Mouse (Mus musculus) stomach, embryonic 15.5 days (tissue): Measurements from ENCODE around the gene Catsperg1. TPM values are rescaled to one million over a fixed set of nuclear protein-coding genes. Genes with fewer than 3 reads are reported as not detected.
"Not testable (repeated sequence)": the region's sequence is repeated elsewhere in the genome, so short reads cannot be mapped to it uniquely, and the experiment has no call there.

Experiments used
- ATAC-seq: fragments of 200-750 bp; cut with Nextera tagmentation; 2 replicates; pipeline ENCODE4 v1.8.0; 2017; ENCODE audit warnings: low read depth, moderate number of reproducible peaks, moderate TSS enrichment; ENCODE audit not compliant: insufficient read depth, low FRiP score
- H3K27ac ChIP-seq: fragments of 300-500 bp; sonication (generic); 2 replicates; pipeline ENCODE4 v1.5.1; 2015; ENCODE audit warnings: mild to moderate bottlenecking, inconsistent platforms
- H3K27me3 ChIP-seq: fragments of 300-500 bp; sonication (generic); replicated peaks from 2 replicates; pipeline ENCODE4 v1.6.1; 2015; ENCODE audit warnings: inconsistent platforms
- H3K36me3 ChIP-seq: fragments of 300-500 bp; sonication (generic); 2 replicates; pipeline ENCODE4 v1.6.1; 2015; ENCODE audit warnings: inconsistent platforms
- H3K4me1 ChIP-seq: fragments of 300-500 bp; sonication (generic); 2 replicates; pipeline ENCODE4 v1.6.1; 2015; ENCODE audit warnings: inconsistent platforms
- H3K4me2 ChIP-seq: fragments of 300-500 bp; sonication (generic); 2 replicates; pipeline ENCODE4 v1.6.1; 2015; ENCODE audit warnings: mild to moderate bottlenecking, inconsistent platforms
- H3K4me3 ChIP-seq: fragments of 300-500 bp; sonication (generic); replicated peaks from 2 replicates; pipeline ENCODE4 v1.5.1; 2015; ENCODE audit warnings: inconsistent platforms
- H3K9ac ChIP-seq: fragments of 300-500 bp; sonication (generic); 2 replicates; pipeline ENCODE4 v1.6.1; 2015; ENCODE audit warnings: inconsistent platforms
- H3K9me3 ChIP-seq: fragments of 300-500 bp; sonication (generic); 2 replicates; pipeline ENCODE4 v1.6.1; 2016; ENCODE audit warnings: inconsistent platforms
- WGBS: fragments of 180-500 bp; shearing (Covaris S2); methylation state at CpG from one replicate; pipeline ENCODE4 v1.1.7; 2015; 5-methylcytosine and 5-hydroxymethylcytosine counted together
- polyA plus RNA-seq: library from polyadenylated mRNA; unstranded; fragments of >200 nt; fragmentation: Nextera tagmentation; extraction: Ambion mirVana; gene quantifications from 2 replicates; pipeline ENCODE4 v1.2.1, GENCODE M21; 2015

Catsperg1 gene
- polyA plus RNA-seq, 1 experiment from 2014 or later = 0.60 TPM

DNA sequence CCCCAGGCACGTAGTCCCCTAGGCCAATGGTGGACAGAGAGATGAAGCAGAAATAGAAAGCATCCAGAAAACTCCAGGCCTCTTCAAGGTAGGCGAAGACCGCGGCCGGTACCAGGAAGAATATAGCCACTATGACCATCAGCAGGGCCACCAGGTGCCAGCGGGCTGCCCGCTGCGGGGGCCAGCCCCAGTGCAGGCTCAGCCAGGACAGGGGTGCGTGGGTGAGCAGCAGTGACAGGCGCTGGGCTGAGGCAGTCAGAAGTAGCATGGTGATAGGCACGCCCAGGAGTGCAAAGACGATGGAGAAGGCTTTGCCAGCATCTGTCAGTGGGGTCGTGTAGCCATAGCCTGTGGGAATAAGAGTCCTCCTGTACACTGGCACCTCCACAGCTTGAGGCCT lies 11.7 kb upstream of the Catsperg1 start:
- no peak for ATAC-seq
- H3K27me3 ChIP-seq = no peaks in the 10 kb centered on the region
- H3K9me3 ChIP-seq = no peaks in the 10 kb centered on the region
- H3K4me3 ChIP-seq = no peak overlapping the region
- no peak overlapping the region for H3K9ac ChIP-seq
- H3K27ac ChIP-seq = no peak overlapping the region
- no peak overlapping the region for H3K4me2 ChIP-seq
- H3K36me3 ChIP-seq = no peaks in the 10 kb centered on the region
- no peaks in the 10 kb centered on the region; the same call in 1 of the 2 replicates for H3K4me1 ChIP-seq
- WGBS = 76% methylated on average over 13 of the region's 13 CpGs

DNA sequence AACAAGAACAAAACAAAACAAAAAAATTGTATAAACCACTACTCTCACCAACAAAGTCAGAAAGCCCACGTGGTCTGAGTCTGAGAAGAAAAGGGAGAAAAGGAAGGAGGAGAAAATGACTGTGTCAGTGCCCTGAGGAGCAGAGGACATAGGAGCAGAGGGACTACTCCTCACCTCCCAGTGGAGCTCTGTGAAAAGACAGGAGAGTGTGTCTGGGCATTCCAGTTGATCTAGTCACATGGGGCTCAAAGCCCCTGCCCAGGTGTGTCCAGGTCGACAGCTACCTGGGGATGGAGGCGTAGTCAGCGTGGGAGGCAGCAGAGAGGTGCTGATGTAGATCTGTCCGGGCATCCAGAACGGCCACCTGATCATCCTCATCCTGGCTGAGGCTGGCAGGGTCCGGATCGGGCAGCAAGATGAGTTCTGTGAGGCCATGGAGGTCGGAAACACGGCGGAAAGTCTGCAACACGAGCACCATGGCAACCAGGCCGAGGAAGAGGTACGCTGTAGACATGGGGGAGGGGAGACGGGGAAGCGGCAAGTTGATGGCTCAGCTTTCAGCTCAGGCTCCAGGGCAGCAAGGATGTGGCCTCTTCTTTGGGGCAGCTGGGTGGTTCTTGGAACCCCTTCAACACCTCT lies 11.0 kb upstream of the Catsperg1 start:
- H3K4me3 ChIP-seq = no peak overlapping the region
- H3K27me3 ChIP-seq = no peaks in the 10 kb centered on the region
- H3K36me3 ChIP-seq = no peaks in the 10 kb centered on the region
- H3K27ac ChIP-seq = no peak overlapping the region
- 12% methylated on average over 16 of the region's 16 CpGs for WGBS
- H3K9me3 ChIP-seq = no peaks in the 10 kb centered on the region
- H3K4me2 ChIP-seq = no peak overlapping the region
- H3K4me1 ChIP-seq = no peaks in the 10 kb centered on the region; the same call in 1 of the 2 replicates
- ATAC-seq = no peak
- H3K9ac ChIP-seq = no peak overlapping the region

DNA sequence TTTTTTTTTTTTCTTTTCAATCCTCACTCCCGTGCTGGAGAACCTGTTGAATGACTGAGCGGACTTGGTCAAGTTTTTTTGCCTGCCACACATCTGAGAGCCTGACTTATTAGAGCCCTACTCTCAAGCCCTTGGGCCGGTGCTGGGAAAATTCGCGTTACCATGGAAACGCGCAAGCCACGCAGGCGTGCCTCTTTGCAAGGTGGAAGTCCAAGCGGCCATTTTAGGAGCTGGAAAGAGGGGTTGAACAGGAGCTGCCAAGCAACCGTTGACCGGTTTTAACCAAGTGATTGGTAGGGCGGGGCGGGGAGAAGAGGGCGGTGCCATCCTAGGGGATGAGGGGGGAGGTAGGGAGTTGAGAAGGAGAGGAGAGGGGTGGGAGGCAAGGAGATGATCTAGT lies 1.0 kb upstream of the Catsperg1 start:
- no peaks in the 10 kb centered on the region for H3K9me3 ChIP-seq
- 50% methylated on average over 15 of the region's 15 CpGs for WGBS
- ATAC-seq = no peak
- peaks cover 11% of the 10 kb centered on the region for H3K4me1 ChIP-seq
- no peak overlapping the region for H3K4me3 ChIP-seq
- no peak overlapping the region for H3K27ac ChIP-seq
- H3K36me3 ChIP-seq = no peaks in the 10 kb centered on the region
- no peak overlapping the region for H3K9ac ChIP-seq
- H3K4me2 ChIP-seq = no peak overlapping the region
- H3K27me3 ChIP-seq = no peaks in the 10 kb centered on the region

DNA sequence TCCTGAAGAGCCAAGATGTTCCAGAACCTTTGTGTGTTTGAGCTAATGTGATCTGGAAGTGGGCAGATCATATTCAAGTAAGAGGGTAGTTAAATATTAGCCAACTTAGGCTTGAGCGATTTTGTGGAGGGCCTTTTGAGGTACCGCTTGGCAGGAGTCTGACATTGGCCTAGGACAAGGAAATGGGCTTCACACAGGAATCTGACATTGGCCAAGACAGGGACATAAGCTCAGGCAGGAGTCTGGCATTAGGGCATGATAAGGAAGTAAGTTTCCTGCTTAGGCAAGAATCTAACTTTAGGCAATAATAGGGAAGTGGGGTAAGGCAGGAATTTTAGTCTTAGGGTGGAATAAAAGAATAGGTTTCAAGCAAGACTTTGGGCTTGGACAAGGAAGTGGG lies 401 bp upstream of the Catsperg1 start:
- ATAC-seq = no peak
- Histone ChIP-seq H3K4me3 (no peak overlapping the region), H3K4me1 (peaks cover 11% of the 10 kb centered on the region), H3K9ac (no peak overlapping the region), H3K27ac (no peak overlapping the region), H3K36me3 (no peaks in the 10 kb centered on the region), H3K9me3 (no peaks in the 10 kb centered on the region), H3K4me2 (no peak overlapping the region), H3K27me3 (no peaks in the 10 kb centered on the region)
- WGBS = 62% methylated on average over 2 of the region's 2 CpGs

DNA sequence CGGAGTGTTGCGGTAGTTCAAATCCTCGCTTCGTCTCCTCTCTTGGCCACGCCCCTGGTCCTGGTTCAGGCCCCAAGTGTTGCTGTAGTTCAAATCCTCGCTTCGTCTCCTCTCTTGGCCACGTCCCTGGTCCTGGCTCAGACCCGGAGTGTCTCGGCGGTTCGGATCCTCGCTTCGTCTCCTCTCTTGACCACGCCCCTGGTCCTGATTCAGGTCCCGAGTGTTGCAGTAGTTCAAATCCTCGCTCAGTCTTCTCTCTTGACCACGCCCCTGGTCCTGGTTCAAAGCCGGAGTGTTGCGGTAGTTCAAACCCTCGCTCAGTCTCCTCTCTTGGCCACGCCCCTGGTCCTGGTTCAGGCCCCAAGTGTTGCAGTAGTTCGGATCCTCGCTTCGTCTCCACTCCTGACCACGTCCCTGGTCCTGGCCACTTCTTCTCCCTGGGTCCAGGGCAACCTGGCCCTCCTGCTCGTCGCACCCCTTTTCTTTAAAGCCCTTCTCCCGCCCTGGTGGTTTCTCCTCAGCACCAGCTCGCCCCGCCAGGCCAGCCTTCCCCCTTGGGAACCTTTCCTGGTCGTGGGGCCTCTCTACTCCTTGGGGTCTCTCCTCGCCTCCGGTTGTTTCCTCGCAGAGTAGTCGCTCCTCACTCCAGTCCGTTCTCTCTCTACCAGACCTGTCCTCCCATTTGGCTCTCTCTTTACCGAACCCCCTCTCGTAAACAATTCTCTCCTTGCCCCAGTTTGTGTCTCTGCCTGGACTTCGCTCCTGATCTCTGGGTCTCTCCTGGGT lies 867 bp downstream of the Catsperg1 start:
- peak overlapping the region; percentile 58; the same call in 1 of the 2 replicates for H3K4me2 ChIP-seq
- peaks cover 11% of the 10 kb centered on the region for H3K4me1 ChIP-seq
- not testable (repeated sequence) for H3K9ac ChIP-seq, H3K27me3 ChIP-seq, H3K4me3 ChIP-seq, H3K27ac ChIP-seq, ATAC-seq, H3K36me3 ChIP-seq, H3K9me3 ChIP-seq
- 22% methylated on average over 40 of the region's 40 CpGs for WGBS

DNA sequence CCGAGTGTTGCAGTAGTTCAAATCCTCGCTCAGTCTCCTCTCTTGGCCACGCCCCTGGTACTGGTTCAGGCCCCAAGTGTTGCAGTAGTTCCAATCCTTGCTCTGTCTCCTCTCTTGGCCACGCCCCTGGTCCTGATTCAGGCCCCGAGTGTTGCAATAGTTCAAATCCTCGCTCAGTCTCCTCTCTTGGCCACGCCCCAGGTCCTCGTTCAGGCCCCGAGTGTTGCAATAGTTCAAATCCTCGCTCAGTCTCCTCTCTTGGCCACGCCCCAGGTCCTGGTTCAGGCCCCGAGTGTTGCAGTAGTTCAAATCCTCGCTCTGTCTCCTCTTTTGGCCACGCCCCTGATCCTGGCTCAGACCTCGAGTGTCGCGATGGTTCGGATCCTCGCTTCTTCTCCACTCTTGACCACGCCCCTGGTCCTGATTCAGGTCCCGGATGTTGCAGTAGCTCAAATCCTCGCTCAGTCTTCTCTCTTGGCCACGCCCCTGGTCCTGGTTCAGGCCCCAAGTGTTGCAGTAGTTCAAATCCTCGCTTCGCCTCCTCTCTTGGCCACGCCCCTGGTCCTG lies 1.6 kb downstream of the Catsperg1 start:
- WGBS = 17% methylated on average over 26 of the region's 26 CpGs
- H3K9ac ChIP-seq = no peak overlapping the region
- peak overlapping the region; percentile 67; the same call in 1 of the 2 replicates for H3K27ac ChIP-seq
- no peaks in the 10 kb centered on the region for H3K27me3 ChIP-seq
- H3K36me3 ChIP-seq = no peaks in the 10 kb centered on the region
- H3K4me3 ChIP-seq = peak overlapping the region; percentile 37
- peak overlapping the region; percentile 58 for H3K4me2 ChIP-seq
- H3K9me3 ChIP-seq = no peaks in the 10 kb centered on the region
- no peak for ATAC-seq
- peaks cover 11% of the 10 kb centered on the region for H3K4me1 ChIP-seq

DNA sequence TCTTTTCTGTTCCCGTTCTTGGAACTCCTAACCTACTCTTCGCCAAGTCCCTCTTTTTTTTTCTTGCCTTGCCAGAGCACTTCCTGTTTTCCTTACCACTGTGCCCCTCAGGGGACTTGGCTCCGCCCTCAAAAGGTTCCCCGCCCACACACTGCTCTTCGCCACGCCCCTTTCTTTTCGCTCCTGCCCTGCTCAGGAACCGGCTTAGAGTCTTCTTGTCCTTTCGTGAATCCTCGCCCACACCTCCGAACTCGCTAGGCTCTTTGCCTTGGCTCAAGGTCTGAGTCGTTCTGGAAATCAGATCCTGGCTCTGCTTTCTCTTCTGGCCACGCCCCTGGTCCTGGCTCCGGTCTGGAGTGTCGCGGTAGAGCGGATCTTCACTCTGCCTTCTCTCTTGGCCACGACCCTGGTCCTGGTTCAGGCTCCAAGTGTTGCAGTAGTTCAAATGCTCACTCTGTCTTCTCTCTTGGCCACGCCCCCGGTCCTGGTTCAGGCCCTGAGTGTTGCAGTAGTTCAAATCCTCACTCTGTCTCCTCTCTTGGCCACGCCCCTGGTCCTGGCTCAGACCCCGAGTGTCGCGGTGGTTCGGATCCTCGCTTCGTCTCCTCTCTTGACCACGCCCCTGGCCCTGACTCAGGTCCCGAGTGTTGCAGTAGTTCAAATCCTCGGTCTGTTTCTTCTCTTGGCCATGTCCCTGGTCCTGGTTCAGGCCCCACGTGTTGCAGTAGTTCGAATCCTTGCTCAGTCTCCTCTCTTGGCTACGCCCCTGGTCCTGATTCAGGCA lies 2.2 kb downstream of the Catsperg1 start:
- 6% methylated on average over 34 of the region's 34 CpGs for WGBS
- peak overlapping the region; percentile 58 for H3K4me2 ChIP-seq
- ATAC-seq = peak; percentile 86
- peak overlapping the region; percentile 37 for H3K4me3 ChIP-seq
- H3K27ac ChIP-seq = peak overlapping the region; percentile 67
- H3K4me1 ChIP-seq = peaks cover 11% of the 10 kb centered on the region
- H3K27me3 ChIP-seq = no peaks in the 10 kb centered on the region
- H3K36me3 ChIP-seq = no peaks in the 10 kb centered on the region
- no peaks in the 10 kb centered on the region for H3K9me3 ChIP-seq
- no peak overlapping the region for H3K9ac ChIP-seq

DNA sequence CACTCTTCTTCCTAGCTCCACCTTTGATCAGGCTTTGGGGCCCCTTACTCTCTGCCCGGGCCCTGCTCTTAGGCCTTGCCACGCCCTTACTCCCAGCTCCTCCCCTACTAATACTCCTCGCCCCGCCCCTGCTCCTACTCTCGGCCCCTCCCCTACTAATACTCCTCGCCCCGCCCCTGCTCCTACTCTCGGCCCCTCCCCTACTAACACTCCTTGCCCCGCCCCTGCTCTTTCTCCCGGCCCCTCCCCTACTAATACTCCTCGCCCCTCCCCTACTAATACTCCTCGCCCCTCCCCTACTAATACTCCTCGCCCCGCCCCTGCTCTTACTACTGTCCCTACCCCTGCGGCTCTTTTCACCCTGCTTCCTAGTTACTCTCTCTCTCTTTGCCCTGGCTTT lies 2.8 kb downstream of the Catsperg1 start:
- peak; percentile 57 for ATAC-seq
- H3K9me3 ChIP-seq, H3K27me3 ChIP-seq, H3K9ac ChIP-seq, H3K36me3 ChIP-seq: not testable (repeated sequence)
- Histone ChIP-seq H3K4me1 (peaks cover 11% of the 10 kb centered on the region), H3K4me2 (peak overlapping the region; percentile 58), H3K4me3 (peak overlapping the region; percentile 37), H3K27ac (peak overlapping the region; percentile 67)
- 16% methylated on average over 14 of the region's 15 CpGs for WGBS

DNA sequence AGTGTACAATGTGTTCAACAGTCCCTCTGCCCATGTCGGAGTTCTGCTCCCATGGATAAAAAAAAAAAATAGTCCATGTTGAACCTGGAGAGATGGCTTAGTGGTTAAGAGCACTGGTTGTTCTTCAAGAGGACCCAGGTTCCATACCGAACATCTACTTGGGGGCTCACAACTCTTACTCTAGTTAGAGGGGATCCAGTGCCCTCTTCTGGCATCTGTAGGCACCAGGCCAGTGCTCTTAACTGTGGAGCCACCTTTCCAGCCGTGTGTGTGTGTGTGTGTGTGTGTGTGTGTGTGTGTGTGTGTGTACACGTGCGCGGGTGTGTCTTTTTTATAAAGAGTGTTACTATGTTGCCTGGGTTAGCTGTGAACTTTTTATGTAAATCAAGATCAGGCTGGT lies 11.3 kb downstream of the Catsperg1 start:
- no peaks in the 10 kb centered on the region for H3K9me3 ChIP-seq
- no peak for ATAC-seq
- WGBS = 74% methylated on average over 6 of the region's 6 CpGs

DNA sequence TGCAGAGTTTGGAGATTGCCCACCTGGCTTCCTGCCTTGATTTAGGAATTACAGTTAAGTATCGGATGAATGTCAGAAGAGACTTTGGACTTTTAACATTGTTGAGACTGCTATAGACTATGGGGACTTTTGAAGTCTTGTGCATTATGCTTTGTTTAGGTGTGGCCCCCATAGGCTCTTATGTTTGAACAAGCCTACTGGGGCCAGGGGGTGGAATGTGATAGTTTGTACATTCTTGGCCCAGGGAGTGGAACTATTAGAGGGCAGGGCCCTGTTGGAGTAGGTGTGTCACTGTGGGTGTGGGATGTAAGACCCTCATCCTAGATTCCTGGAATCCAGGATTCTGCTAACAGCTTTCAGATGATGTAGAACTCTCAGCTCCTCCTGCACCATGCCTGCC lies 19.6 kb downstream of the Catsperg1 start:
- not testable (repeated sequence) for H3K4me3 ChIP-seq, H3K4me2 ChIP-seq, H3K27ac ChIP-seq, H3K27me3 ChIP-seq, H3K36me3 ChIP-seq, H3K9ac ChIP-seq, H3K9me3 ChIP-seq, H3K4me1 ChIP-seq
- peak; percentile 60; the same call in 1 of the 2 replicates for ATAC-seq
- 80% methylated on average over 1 of the region's 1 CpGs for WGBS

More for the DNA sequence above, 11.3 kb downstream of the Catsperg1 start:
- Histone ChIP-seq H3K9ac (no peak overlapping the region), H3K27me3 (no peaks in the 10 kb centered on the region), H3K36me3 (no peaks in the 10 kb centered on the region), H3K4me1 (no peaks in the 10 kb centered on the region), H3K4me3 (no peak overlapping the region), H3K4me2 (no peak overlapping the region), H3K27ac (no peak overlapping the region)

DNA sequence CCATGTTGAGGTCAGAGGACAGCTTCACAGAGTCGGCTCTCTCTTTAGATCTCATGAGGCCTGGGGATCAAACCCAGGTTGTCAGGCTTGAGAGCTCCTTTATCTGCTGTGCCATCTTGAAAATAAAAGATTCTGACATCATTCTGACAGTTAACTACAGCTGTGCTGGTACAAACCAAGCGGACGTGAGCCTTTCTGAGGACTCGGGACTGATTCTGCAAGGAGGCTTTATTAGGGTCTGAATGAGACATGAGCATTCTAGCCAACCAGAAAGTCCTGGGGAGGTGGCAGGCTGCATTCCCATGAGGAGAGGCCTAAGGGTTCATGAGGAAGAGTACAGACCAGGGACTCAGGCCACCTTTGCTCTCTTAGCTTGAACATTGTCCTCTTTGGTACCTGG lies 32.5 kb downstream of the Catsperg1 start:
- not testable (repeated sequence) for H3K27me3 ChIP-seq, H3K9ac ChIP-seq, ATAC-seq, H3K27ac ChIP-seq, H3K4me3 ChIP-seq, H3K4me2 ChIP-seq, H3K36me3 ChIP-seq, H3K9me3 ChIP-seq
- H3K4me1 ChIP-seq = peaks cover 11% of the 10 kb centered on the region
- 90% methylated on average over 4 of the region's 4 CpGs for WGBS
